Mouse (Mus musculus): ENCODE results near the gene L1td1. TPM values are rescaled to one million over a fixed set of nuclear protein-coding genes. Genes with fewer than 3 reads are reported as not detected.

L1td1 gene
- total and polyA plus RNA-seq, 2 experiments from 2014 or later = 0.05 TPM; not detected in 1

DNA sequence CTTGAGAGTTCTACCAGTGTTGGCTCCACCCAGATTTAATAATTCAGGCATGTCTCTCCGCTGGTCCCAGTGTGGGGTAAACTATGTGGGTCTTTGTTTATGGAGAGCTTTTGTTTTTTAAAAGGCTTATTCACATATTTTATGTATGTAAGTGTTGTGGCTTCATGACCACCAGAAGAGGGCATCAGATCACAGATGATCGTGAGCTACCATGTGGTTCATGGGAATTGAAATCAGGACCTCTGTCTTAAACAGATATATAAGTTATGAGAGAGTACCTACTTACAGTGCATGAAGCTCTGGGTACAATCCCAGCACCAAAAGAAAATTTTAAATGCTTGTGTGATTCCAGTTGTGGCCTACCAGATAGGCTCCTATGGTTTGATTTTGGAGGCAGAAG is 13.2 kb downstream of the L1td1 start:
- Histone ChIP-seq H3K27me3 (ENCODE audit: insufficient read depth, low read length) (no peaks in the 10 kb centered on the region), H3K9me3 (ENCODE audit: low read length) (no peaks in the 10 kb centered on the region), H3K27ac (ENCODE audit: low read depth, low read length) (no peak overlapping the region), H3K4me1 (ENCODE audit: insufficient read depth) (no peaks in the 10 kb centered on the region), H3K9ac (no peak overlapping the region), H3K36me3 (ENCODE audit: insufficient read depth) (no peaks in the 10 kb centered on the region), H3K4me3 (ENCODE audit: low read depth, low read length) (no peak overlapping the region), H3K4me2 (ENCODE audit: low read depth) (no peak overlapping the region)
- peak; percentile 58 for TF ChIP-seq CTCF (IDR thresholded peaks at IDR 0.05; ENCODE audit: low read depth)
- DNase-seq = peak; percentile 53
- ATAC-seq = peak; percentile 66
- 24% methylated on average over 2 of the region's 2 CpGs for WGBS

DNA sequence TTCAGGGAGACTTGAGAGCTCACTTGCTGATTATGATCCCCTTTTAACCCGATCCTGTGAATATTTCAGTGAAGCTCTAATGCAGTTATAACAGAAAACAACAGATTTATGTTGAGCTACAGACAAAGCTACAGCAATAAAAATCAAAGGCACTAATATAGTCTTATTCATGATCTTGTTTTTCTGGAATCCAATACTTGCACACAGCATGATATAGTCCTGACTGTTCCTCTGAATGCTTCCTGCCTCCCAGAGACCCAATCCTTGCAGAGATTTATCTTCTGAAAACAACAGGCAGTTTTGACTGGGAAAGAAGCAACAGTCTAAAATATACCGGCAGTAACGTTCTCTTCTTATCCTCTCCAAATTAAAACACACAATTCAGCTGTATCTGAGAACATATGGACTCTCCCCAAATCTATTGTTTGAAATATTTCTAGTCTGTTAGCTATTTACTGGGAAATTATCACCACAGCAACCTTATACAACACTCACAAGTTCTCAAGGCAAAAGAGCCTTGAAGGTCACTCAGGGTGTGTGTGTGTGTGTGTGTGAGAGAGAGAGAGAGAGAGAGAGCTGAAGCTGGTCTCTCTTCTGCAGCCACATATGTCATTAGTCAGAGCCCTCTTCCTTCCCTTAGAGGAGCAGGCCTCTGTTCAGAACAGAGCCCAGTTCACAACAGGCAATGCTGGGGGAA is 16.8 kb downstream of the L1td1 start:
- no peak for DNase-seq
- H3K27me3 ChIP-seq (ENCODE audit: insufficient read depth, low read length) = no peaks in the 10 kb centered on the region
- TF ChIP-seq CTCF (IDR thresholded peaks at IDR 0.05; ENCODE audit: low read depth) = no peak
- no peaks in the 10 kb centered on the region for H3K9me3 ChIP-seq (ENCODE audit: low read length)
- ATAC-seq = no peak
- no peaks in the 10 kb centered on the region for H3K4me1 ChIP-seq (ENCODE audit: insufficient read depth)
- no peak overlapping the region for H3K4me3 ChIP-seq (ENCODE audit: low read depth, low read length)
- WGBS = 54% methylated on average over 3 of the region's 3 CpGs
- no peak overlapping the region for H3K4me2 ChIP-seq (ENCODE audit: low read depth)
- no peak overlapping the region for H3K27ac ChIP-seq (ENCODE audit: low read depth, low read length)
- no peak overlapping the region for H3K9ac ChIP-seq
- H3K36me3 ChIP-seq (ENCODE audit: insufficient read depth) = no peaks in the 10 kb centered on the region

DNA sequence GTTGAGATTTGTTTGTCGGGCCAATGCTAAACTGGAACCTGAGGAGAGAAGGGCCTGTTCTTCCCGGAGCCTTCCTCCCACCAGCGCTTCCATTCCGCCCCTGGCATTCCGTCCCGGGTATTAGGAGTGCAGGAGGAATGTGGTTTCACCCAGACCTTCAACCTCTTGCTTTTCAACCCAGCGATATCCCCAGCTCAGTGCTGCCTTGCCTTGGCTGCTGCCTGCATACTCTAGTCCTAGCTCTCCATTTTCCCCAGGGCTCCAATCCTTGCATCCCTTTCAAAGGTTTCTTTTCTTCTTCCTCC is 17.3 kb downstream of the L1td1 start:
- H3K4me2 ChIP-seq (ENCODE audit: low read depth) = no peak overlapping the region
- no peak overlapping the region for H3K4me3 ChIP-seq (ENCODE audit: low read depth, low read length)
- no peak for TF ChIP-seq CTCF (IDR thresholded peaks at IDR 0.05; ENCODE audit: low read depth)
- no peaks in the 10 kb centered on the region for H3K4me1 ChIP-seq (ENCODE audit: insufficient read depth)
- no peaks in the 10 kb centered on the region for H3K36me3 ChIP-seq (ENCODE audit: insufficient read depth)
- H3K9ac ChIP-seq = no peak overlapping the region
- no peaks in the 10 kb centered on the region for H3K9me3 ChIP-seq (ENCODE audit: low read length)
- H3K27ac ChIP-seq (ENCODE audit: low read depth, low read length) = no peak overlapping the region
- no peaks in the 10 kb centered on the region for H3K27me3 ChIP-seq (ENCODE audit: insufficient read depth, low read length)
- ATAC-seq (no peak), DNase-seq (no peak)
- WGBS = 37% methylated on average over 7 of the region's 7 CpGs

DNA sequence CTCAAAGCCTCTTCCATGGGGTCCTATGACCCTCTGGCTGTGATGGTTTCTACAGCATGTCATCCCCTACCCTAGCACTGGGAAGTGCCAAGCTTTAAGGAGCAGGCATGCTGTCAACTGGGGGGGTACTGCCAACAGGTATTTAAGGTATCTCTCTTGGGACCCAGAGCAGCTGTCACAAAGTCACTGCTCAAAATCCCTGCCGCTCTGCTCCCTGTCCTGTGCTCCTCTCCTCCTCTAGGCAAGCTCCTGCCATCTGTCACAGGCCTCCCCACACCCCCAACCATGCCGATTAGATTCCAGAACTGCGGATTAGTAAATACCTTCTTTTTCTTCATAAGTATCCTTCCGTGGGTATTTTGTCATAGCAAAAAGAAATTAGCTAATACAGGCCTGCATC is 27.9 kb downstream of the L1td1 start:
- no peaks in the 10 kb centered on the region for H3K4me1 ChIP-seq (ENCODE audit: insufficient read depth)
- no peak overlapping the region for H3K4me3 ChIP-seq (ENCODE audit: low read depth, low read length)
- 66% methylated on average over 4 of the region's 4 CpGs for WGBS
- H3K27ac ChIP-seq (ENCODE audit: low read depth, low read length) = no peak overlapping the region
- TF ChIP-seq CTCF (IDR thresholded peaks at IDR 0.05; ENCODE audit: low read depth) = no peak
- no peak for DNase-seq
- no peak overlapping the region for H3K9ac ChIP-seq
- no peak overlapping the region for H3K4me2 ChIP-seq (ENCODE audit: low read depth)
- H3K36me3 ChIP-seq (ENCODE audit: insufficient read depth) = no peaks in the 10 kb centered on the region
- no peaks in the 10 kb centered on the region for H3K27me3 ChIP-seq (ENCODE audit: insufficient read depth, low read length)
- no peaks in the 10 kb centered on the region for H3K9me3 ChIP-seq (ENCODE audit: low read length)
- ATAC-seq = no peak

DNA sequence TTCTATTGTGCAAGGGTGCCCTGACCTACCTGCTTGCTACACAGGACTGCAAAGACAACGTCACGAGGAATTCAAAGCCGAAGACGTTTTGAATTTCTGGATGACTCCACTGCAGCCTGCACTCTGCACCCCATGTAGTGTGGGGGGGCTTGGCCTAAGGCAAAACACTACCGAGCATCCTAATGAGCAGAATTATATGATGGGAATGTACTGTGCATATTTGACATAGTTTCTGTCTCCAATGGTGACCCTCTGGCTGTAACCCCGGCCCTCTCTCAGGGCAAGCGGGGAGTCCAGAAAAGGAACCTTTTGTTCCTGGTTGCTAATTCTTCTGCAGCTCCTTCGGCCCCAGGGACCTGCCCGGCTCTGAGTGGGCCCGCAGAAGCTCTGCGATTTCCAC is 29.6 kb downstream of the L1td1 start:
- Histone ChIP-seq H3K36me3 (ENCODE audit: insufficient read depth) (no peaks in the 10 kb centered on the region), H3K4me3 (ENCODE audit: low read depth, low read length) (no peak overlapping the region), H3K4me1 (ENCODE audit: insufficient read depth) (no peaks in the 10 kb centered on the region), H3K27me3 (ENCODE audit: insufficient read depth, low read length) (no peaks in the 10 kb centered on the region), H3K9me3 (ENCODE audit: low read length) (no peaks in the 10 kb centered on the region), H3K4me2 (ENCODE audit: low read depth) (no peak overlapping the region), H3K9ac (no peak overlapping the region), H3K27ac (ENCODE audit: low read depth, low read length) (no peak overlapping the region)
- peak; percentile 19; the same call in 1 of the 2 replicates for ATAC-seq
- DNase-seq = no peak
- WGBS = 16% methylated on average over 11 of the region's 11 CpGs
- no peak for TF ChIP-seq CTCF (IDR thresholded peaks at IDR 0.05; ENCODE audit: low read depth)

DNA sequence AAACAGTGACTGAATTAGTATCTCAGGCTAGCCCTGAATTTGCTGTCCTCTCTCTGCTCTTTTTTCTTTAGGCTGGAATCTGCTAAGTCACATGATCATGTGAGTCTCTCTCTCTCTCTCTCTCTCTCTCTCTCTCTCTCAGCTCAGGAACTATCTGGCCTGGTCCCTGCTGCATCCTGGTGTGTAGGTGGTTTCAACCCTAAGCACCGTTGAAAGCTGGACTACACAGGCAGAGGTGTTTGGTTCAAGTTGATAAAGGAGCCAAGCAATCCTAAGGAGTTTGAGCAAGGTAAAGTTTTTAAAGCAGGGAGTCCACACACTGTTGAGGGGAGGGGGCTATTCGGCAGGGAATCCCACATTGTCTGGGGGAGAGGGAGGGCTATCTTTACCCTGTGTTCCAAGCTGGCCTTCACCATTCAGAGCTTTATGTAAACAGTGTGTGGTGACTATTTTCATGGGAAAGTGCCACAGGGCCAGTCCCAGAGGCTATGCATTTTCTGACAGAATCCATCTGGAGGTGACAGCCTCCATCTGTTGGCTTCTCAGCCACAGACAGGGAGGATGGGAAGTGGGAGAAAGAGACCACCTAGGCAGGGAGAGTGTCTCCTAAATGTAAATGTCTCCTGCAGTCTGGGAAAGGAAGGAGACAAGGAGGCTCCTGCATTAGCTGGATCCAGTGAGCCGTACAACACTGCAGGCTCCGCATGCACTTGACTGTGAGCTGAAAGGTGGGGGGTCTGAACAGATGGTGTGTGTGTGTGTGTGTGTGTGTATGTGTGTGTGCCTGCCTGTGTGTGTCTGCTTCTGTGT is 31.7 kb downstream of the L1td1 start:
- H3K36me3 ChIP-seq (ENCODE audit: insufficient read depth) = no peaks in the 10 kb centered on the region
- H3K9ac ChIP-seq = no peak overlapping the region
- no peak overlapping the region for H3K4me2 ChIP-seq (ENCODE audit: low read depth)
- H3K27ac ChIP-seq (ENCODE audit: low read depth, low read length) = no peak overlapping the region
- ATAC-seq (peak; percentile 66), DNase-seq (peak; percentile 42)
- no peaks in the 10 kb centered on the region for H3K27me3 ChIP-seq (ENCODE audit: insufficient read depth, low read length)
- no peak for TF ChIP-seq CTCF (IDR thresholded peaks at IDR 0.05; ENCODE audit: low read depth)
- H3K9me3 ChIP-seq (ENCODE audit: low read length) = no peaks in the 10 kb centered on the region
- 37% methylated on average over 4 of the region's 4 CpGs for WGBS
- H3K4me1 ChIP-seq (ENCODE audit: insufficient read depth) = no peaks in the 10 kb centered on the region
- no peak overlapping the region for H3K4me3 ChIP-seq (ENCODE audit: low read depth, low read length)

DNA sequence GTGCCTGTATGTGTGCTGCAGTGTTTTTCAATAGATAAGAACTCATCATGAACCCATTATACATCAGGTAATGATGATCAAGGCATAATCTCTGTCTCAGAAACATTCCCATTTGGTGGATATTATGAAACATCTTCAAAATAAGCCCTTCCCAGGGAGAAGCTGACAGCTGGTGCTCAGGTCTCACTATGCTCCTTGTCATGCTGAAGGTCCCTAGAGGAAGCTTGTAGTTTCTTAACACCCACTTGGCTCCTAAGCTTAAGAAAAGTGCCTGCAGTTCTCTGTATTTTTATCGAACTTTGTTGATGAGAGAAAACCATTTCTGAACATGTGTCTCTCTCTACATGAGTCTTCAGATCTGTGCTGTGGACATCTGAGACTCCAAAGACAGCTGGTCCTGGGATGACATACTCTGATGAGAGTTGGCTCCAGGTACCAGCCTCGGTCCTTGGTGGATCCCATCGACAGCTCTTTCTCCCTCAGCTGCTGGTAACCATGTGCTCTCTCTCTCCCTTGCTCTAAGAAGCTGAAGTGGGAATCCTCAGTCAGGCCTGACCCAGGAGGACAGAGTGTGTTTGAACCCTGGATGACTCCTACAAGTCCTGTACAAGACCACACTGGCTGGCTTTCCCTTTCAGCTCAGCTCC is 32.5 kb downstream of the L1td1 start:
- Histone ChIP-seq H3K4me1 (ENCODE audit: insufficient read depth) (no peaks in the 10 kb centered on the region), H3K4me2 (ENCODE audit: low read depth) (no peak overlapping the region), H3K27me3 (ENCODE audit: insufficient read depth, low read length) (no peaks in the 10 kb centered on the region), H3K36me3 (ENCODE audit: insufficient read depth) (no peaks in the 10 kb centered on the region), H3K27ac (ENCODE audit: low read depth, low read length) (no peak overlapping the region), H3K4me3 (ENCODE audit: low read depth, low read length) (no peak overlapping the region), H3K9me3 (ENCODE audit: low read length) (no peaks in the 10 kb centered on the region), H3K9ac (no peak overlapping the region)
- DNase-seq = no peak
- 67% methylated on average over 3 of the region's 3 CpGs for WGBS
- no peak for ATAC-seq
- no peak for TF ChIP-seq CTCF (IDR thresholded peaks at IDR 0.05; ENCODE audit: low read depth)

Data from forebrain, postnatal 0 days (tissue).